Mouse (Mus musculus) liver, postnatal 0 days (tissue): ENCODE results near the gene Tut1.

ENCODE experiments used
- CTCF ChIP-seq: sonication (generic); IDR thresholded peaks from 2 replicates; pipeline ENCODE4 v1.5.1; 2016; ENCODE audit warnings: antibody characterized with exemption, low read depth
- EP300 ChIP-seq: IDR thresholded peaks from 2 replicates; pipeline ENCODE4 v1.6.1; 2016; ENCODE audit warnings: antibody characterized with exemption, low read depth, mild to moderate bottlenecking

GRCm38 (mm10) chr19:8946929-8947328 is 6.7 kb upstream of the Tut1 start:
- TF ChIP-seq CTCF, result no peak
- no peak for TF ChIP-seq EP300
